In the genomic region with DNA sequence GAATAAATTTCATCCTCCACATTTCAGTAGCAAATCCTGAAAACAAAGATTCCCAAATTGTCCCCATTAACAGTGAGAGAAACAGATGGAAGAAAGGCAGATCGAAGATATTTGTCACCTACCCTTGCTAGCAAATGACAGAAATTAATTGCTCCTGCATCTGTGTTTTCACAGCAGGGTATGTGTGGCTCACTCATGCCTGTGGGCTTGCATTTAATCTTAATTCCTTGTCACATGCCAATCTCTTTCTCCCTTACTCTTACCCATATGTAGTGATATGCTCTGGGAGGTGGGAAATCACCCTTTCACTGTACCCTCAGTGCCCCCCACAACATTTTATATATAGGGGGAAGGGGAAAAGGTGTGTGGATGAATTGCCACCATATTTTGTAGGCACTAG, we compare ENCODE assay signal across 28 mouse cellular contexts.
"Had no signal": no experiment of that assay in that cellular context is flagged by ENCODE, and none has a peak within 500 bp of the region (broad histone marks: within the 10 kb centered on the region; RNA-seq: fewer than 3 reads in every experiment).

No protein-coding gene starts in this region.

- H3K9me3 ChIP-seq: heart, embryonic 10.5 days; hindbrain, embryonic 10.5 days; hindbrain, embryonic 12.5 days; intestine, embryonic 15.5 days; limb, embryonic 10.5 days; limb, embryonic 12.5 days; liver, embryonic 13.5 days; liver, embryonic 15.5 days had no signal

- H3K27me3 ChIP-seq: heart, embryonic 12.5 days; hindbrain, embryonic 12.5 days; intestine, embryonic 15.5 days; limb, embryonic 12.5 days; liver, embryonic 13.5 days; liver, embryonic 15.5 days had no signal

- ATAC-seq: hindbrain, embryonic 16.5 days; inflammation-experienced regulatory T-cells, adult 6 months; intestine, embryonic 15.5 days; intestine, postnatal 0 days; liver, postnatal 0 days had no signal

- H3K4me2 ChIP-seq: heart, embryonic 12.5 days; hindbrain, embryonic 12.5 days; intestine, embryonic 15.5 days; limb, embryonic 12.5 days; liver, embryonic 11.5 days; liver, embryonic 13.5 days; liver, embryonic 15.5 days had no signal

- H3K9ac ChIP-seq: heart, embryonic 12.5 days; hindbrain, embryonic 12.5 days; intestine, embryonic 15.5 days; limb, embryonic 12.5 days; liver, embryonic 13.5 days; liver, embryonic 15.5 days; liver, postnatal 0 days had no signal

- H3K27ac ChIP-seq: gastrocnemius, adult 2 months; heart, embryonic 10.5 days; hindbrain, embryonic 10.5 days; hindbrain, embryonic 12.5 days; intestine, embryonic 15.5 days; layer of hippocampus, adult 2 months; left cerebral cortex, adult 2 months; limb, embryonic 10.5 days; limb, embryonic 12.5 days; liver, embryonic 13.5 days; liver, embryonic 15.5 days had no signal

- H3K4me3 ChIP-seq: gastrocnemius, adult 2 months; heart, embryonic 10.5 days; heart, embryonic 12.5 days; hindbrain, embryonic 10.5 days; hindbrain, embryonic 12.5 days; intestine, embryonic 15.5 days; layer of hippocampus, adult 2 months; left cerebral cortex, adult 2 months; limb, embryonic 10.5 days; limb, embryonic 12.5 days; liver, embryonic 13.5 days; liver, embryonic 15.5 days had no signal

- H3K36me3 ChIP-seq: heart, embryonic 10.5 days; heart, embryonic 12.5 days; hindbrain, embryonic 10.5 days; hindbrain, embryonic 12.5 days; intestine, embryonic 15.5 days; limb, embryonic 10.5 days; limb, embryonic 12.5 days; liver, embryonic 13.5 days; liver, embryonic 15.5 days had no signal

- DNase-seq: gastrocnemius, adult 2 months; gastrocnemius, postnatal 10 days; gastrocnemius, postnatal 25 days; heart, adult 18-20 months; heart, postnatal 10 days; heart, postnatal 4 days; kidney, adult 18-20 months; kidney, adult 8-10 months; kidney, postnatal 10 days; kidney, postnatal 25 days; kidney, postnatal 4 days; liver; liver, embryonic 13.5 days; liver, postnatal 0 days had no signal

- H3K4me1 ChIP-seq: heart, embryonic 10.5 days; heart, embryonic 12.5 days; hindbrain, embryonic 10.5 days; hindbrain, embryonic 12.5 days; intestine, embryonic 15.5 days; limb, embryonic 12.5 days; liver, embryonic 13.5 days; liver, embryonic 15.5 days had no signal
